In genomic region chr1:21618712-21619111, GRCm38 (mm10) we compare ENCODE assay signal across 32 mouse cellular contexts.
DNase-seq lines count a peak whose midpoint lies in the region; ATAC-seq and TF ChIP-seq lines count a peak whose summit lies in the region.
"Had no signal": no experiment of that assay in that cellular context is flagged by ENCODE, and none has a peak within 500 bp of the region (broad histone marks: within the 10 kb centered on the region; RNA-seq: fewer than 3 reads in every experiment).

No protein-coding gene starts in this region.

- TF ChIP-seq POLR2A in spleen, adult 2 months (IDR thresholded peaks at IDR 0.05; ENCODE audit: low read depth, low read length): no peak

- no peaks in the 10 kb centered on the region for H3K36me3 ChIP-seq in spleen, adult 2 months (ENCODE audit: control insufficient read depth, insufficient read depth, low read length)
- H3K36me3 ChIP-seq: G1E; heart, embryonic 10.5 days; heart, embryonic 15.5 days; hindbrain, embryonic 13.5 days; kidney, embryonic 15.5 days; liver, embryonic 12.5 days; midbrain, embryonic 10.5 days; neural tube, embryonic 13.5 days had no signal

- WGBS in spleen, adult 2 months: 42% methylated on average over 3 of the region's 3 CpGs

- ATAC-seq in common myeloid progenitor, adult 5-6 weeks (replicated peaks; ENCODE audit: low read depth, poor library complexity, severe bottlenecking): peak; percentile 91
- peak; percentile 49 for ATAC-seq in megakaryocyte, adult 5-6 weeks (ENCODE audit: poor library complexity, severe bottlenecking)
- ATAC-seq: forebrain, embryonic 13.5 days; liver, embryonic 12.5 days; liver, postnatal 0 days; lung, postnatal 0 days; midbrain, embryonic 16.5 days had no signal

- H3K27me3 ChIP-seq in spleen, adult 2 months (ENCODE audit: control insufficient read depth, insufficient read depth, low read length): no peaks in the 10 kb centered on the region
- H3K27me3 ChIP-seq: forebrain, embryonic 13.5 days; heart, embryonic 15.5 days; hindbrain, embryonic 13.5 days; kidney, embryonic 15.5 days; liver, embryonic 12.5 days; neural tube, embryonic 13.5 days had no signal

- TF ChIP-seq CTCF in spleen, adult 2 months (IDR thresholded peaks at IDR 0.05; ENCODE audit: extremely low read depth, insufficient read depth, insufficient read length, insufficient replicate concordance): no peak
- TF ChIP-seq CTCF in layer of hippocampus, adult 2 months (conservative IDR thresholded peaks at IDR 0.05): no peak

- H3K27ac ChIP-seq in spleen, adult 2 months (ENCODE audit: insufficient read depth, low read length): no peak overlapping the region
- no peak overlapping the region for H3K27ac ChIP-seq in layer of hippocampus, adult 2 months
- H3K27ac ChIP-seq: forebrain, embryonic 13.5 days; heart, embryonic 10.5 days; heart, embryonic 15.5 days; hindbrain, embryonic 13.5 days; kidney, embryonic 15.5 days; liver, embryonic 12.5 days; macrophage; midbrain, embryonic 10.5 days; neural tube, embryonic 13.5 days had no signal

- peaks cover 4% of the 10 kb centered on the region; the same call in 1 of the 2 replicates for H3K4me1 ChIP-seq in spleen, adult 2 months (ENCODE audit: control insufficient read depth, insufficient read depth, insufficient read length)
- H3K4me1 ChIP-seq: forebrain, embryonic 13.5 days; hindbrain, embryonic 13.5 days; kidney, embryonic 15.5 days; liver, embryonic 12.5 days; midbrain, embryonic 10.5 days; neural tube, embryonic 13.5 days had no signal

- peak; percentile 2 for DNase-seq in spleen, adult 2 months (ENCODE audit: low read depth in 1 of 2, low spot score in 2 of 2)
- DNase-seq in spleen, postnatal 10 days (ENCODE audit: low spot score in 2 of 2): no peak
- no peak for DNase-seq in thymus, postnatal 25 days
- DNase-seq in embryo, embryonic 9.5 days (ENCODE audit: extremely low spot score): no peak
- DNase-seq in layer of hippocampus, adult 2 months (ENCODE audit: low spot score in 2 of 2): no peak
- no peak for DNase-seq in kidney, adult 18-20 months
- DNase-seq: adrenal gland, postnatal 25 days; cerebellum, adult 11-12 months; cerebellum, postnatal 10 days; gastrocnemius, postnatal 14 days; heart, adult 11 months; heart, postnatal 36 days; kidney, adult 11 months; kidney, postnatal 25 days; left cerebral cortex, postnatal 4 days; liver, postnatal 0 days; thymus, postnatal 4 days had no signal

- H3K4me3 ChIP-seq in spleen, adult 2 months (ENCODE audit: extremely low read depth, insufficient read depth, insufficient read length): no peak overlapping the region
- H3K4me3 ChIP-seq in layer of hippocampus, adult 2 months: no peak overlapping the region
- H3K4me3 ChIP-seq: forebrain, embryonic 13.5 days; heart, embryonic 10.5 days; heart, embryonic 15.5 days; hindbrain, embryonic 13.5 days; kidney, embryonic 15.5 days; liver, embryonic 12.5 days; midbrain, embryonic 10.5 days; myocyte; neural tube, embryonic 13.5 days had no signal

Comparison
In these comparisons a context has a peak if more than half of its experiments do, and no peak if none do; other contexts are left out.
1. DNase-seq: peak in spleen, adult 2 months (2 of 2); none in spleen, postnatal 10 days (0 of 2), thymus, postnatal 25 days (single experiment), embryo, embryonic 9.5 days (single experiment), layer of hippocampus, adult 2 months (0 of 2) and kidney, adult 18-20 months (single experiment).